Mouse (Mus musculus) lung, adult 2 months (tissue): ENCODE data around the gene Bzw1. TPM values are rescaled to one million over a fixed set of nuclear protein-coding genes. Genes with fewer than 3 reads are reported as not detected.

Experiments used
- DNase-seq: peaks from one replicate; pipeline ENCODE4 v3.0.0; 2022
- H3K4me1 ChIP-seq: fragments of 200-500 bp; 2 replicates; pipeline ENCODE4 v1.6.1; 2011; ENCODE audit warnings: low read length; ENCODE audit not compliant: control insufficient read depth, insufficient read depth
- H3K4me3 ChIP-seq: fragments of 200-500 bp; replicated peaks from 2 replicates; pipeline ENCODE3; 2011; ENCODE audit warnings: low read depth, mild to moderate bottlenecking, control low read depth, low read length; ENCODE audit errors: extremely low read depth
- CTCF ChIP-seq: fragments of 200-500 bp; IDR thresholded peaks from 2 replicates; pipeline ENCODE4 v1.5.1; 2011; ENCODE audit warnings: mild to moderate bottlenecking, low read length, control low read depth; ENCODE audit not compliant: insufficient read depth
- POLR2A ChIP-seq: fragments of 200-500 bp; IDR thresholded peaks from 2 replicates; pipeline ENCODE4 v1.6.1; 2011; ENCODE audit warnings: low read depth, mild to moderate bottlenecking, control low read depth, low read length, borderline replicate concordance; ENCODE audit errors: extremely low read depth
- whole genome bisulfite sequencing: fragments of 180-500 bp; shearing (Covaris S2); methylation state at CpG from one replicate; pipeline ENCODE4 v1.1.7; 2018; 5-methylcytosine and 5-hydroxymethylcytosine counted together
- polyA plus RNA-seq: library from polyadenylated mRNA; depleted of rRNA; stranded (reverse); fragments of >200 nt; gene quantifications from 2 replicates; pipeline ENCODE4 v1.2.3, GENCODE M21; 2012; rRNA removed

Gene Bzw1
- polyA plus RNA-seq, 1 experiment = 20.3 TPM

GRCm38 (mm10) chr1:58445143-58445722, 52.5 kb downstream of the Bzw1 start, which contains the start of the genes Nif3l1 and Ppil3:
Nif3l1 (plus strand) TSS chr1:58445151.
Ppil3 (minus strand) TSS chr1:58445486.
- WGBS = under 1% methylated on average over 33 of the region's 33 CpGs
- Histone ChIP-seq H3K4me1 (peaks cover 10% of the 10 kb centered on the region), H3K4me3 (peak within 1 kb of the TSS; percentile 90)
- DNase-seq = peak; percentile 83
- peak; percentile 79 for TF ChIP-seq POLR2A
- no peak for TF ChIP-seq CTCF

- Histone ChIP-seq H3K4me1 (peaks cover 10% of the 10 kb centered on the region), H3K4me3 (peak overlapping the region; percentile 90)
- TF ChIP-seq POLR2A (no peak), CTCF (no peak)
- no peak for DNase-seq
- 2% methylated on average over 11 of the region's 11 CpGs for WGBS
Measured at GRCm38 (mm10) chr1:58445861-58446260, 53.2 kb downstream of the Bzw1 start.

GRCm38 (mm10) chr1:58447766-58448165, 55.1 kb downstream of the Bzw1 start:
- no peak for DNase-seq

GRCm38 (mm10) chr1:58448396-58448795, 55.7 kb downstream of the Bzw1 start:
- no peak for DNase-seq
- WGBS = 71% methylated on average over 7 of the region's 7 CpGs
- H3K4me3 ChIP-seq = no peak overlapping the region
- H3K4me1 ChIP-seq = peaks cover 10% of the 10 kb centered on the region
- no peak for TF ChIP-seq POLR2A
- TF ChIP-seq CTCF = no peak

More at GRCm38 (mm10) chr1:58447766-58448165, 55.1 kb downstream of the Bzw1 start:
- WGBS = 74% methylated on average over 7 of the region's 7 CpGs
- no peak for TF ChIP-seq POLR2A
- no peak for TF ChIP-seq CTCF
- Histone ChIP-seq H3K4me1 (peaks cover 10% of the 10 kb centered on the region), H3K4me3 (no peak overlapping the region)

- TF ChIP-seq CTCF (no peak), POLR2A (no peak)
- no peak overlapping the region for H3K4me3 ChIP-seq
- no peaks in the 10 kb centered on the region for H3K4me1 ChIP-seq
- WGBS = 68% methylated on average over 6 of the region's 6 CpGs
- DNase-seq = no peak
Measured at GRCm38 (mm10) chr1:58454316-58454715, 61.6 kb downstream of the Bzw1 start.

Other genes with a start within 250 kb of the Bzw1 start
- 0.05 and 0.51 TPM in 2 replicates for gene Aox4, start 182.5 kb upstream of the Bzw1 start, polyA plus RNA-seq
- not detected in 2 replicates for gene Aox2, start 114.6 kb upstream of the Bzw1 start, polyA plus RNA-seq
- gene Clk1, start 31.2 kb downstream of the Bzw1 start, polyA plus RNA-seq = 46.5 and 89.9 TPM in 2 replicates
- 13.9 and 19.2 TPM in 2 replicates for gene Nif3l1, start 52.3 kb downstream of the Bzw1 start, polyA plus RNA-seq
- 9.8 and 15.0 TPM in 2 replicates for gene Ppil3, start 52.6 kb downstream of the Bzw1 start, polyA plus RNA-seq
- 9.4 and 9.8 TPM in 2 replicates for gene Orc2, start 112.2 kb downstream of the Bzw1 start, polyA plus RNA-seq
- 1.7 and 2.8 TPM in 2 replicates for gene Fam126b, start 193.4 kb downstream of the Bzw1 start, polyA plus RNA-seq
- 23.1 and 53.7 TPM in 2 replicates for gene Ndufb3, start 193.5 kb downstream of the Bzw1 start, polyA plus RNA-seq